Mouse (Mus musculus) liver, embryonic 11.5 days (tissue): Measurements from ENCODE around the gene Atp2b4. TPM values are rescaled to one million over a fixed set of nuclear protein-coding genes. Genes with fewer than 3 reads are reported as not detected.

Experiments
- ATAC-seq: fragments of 200-750 bp; cut with Nextera tagmentation; replicated peaks from 2 replicates; pipeline ENCODE4 v1.8.0; 2017; ENCODE audit warnings: moderate number of reproducible peaks, mild to moderate bottlenecking, moderate TSS enrichment, moderate library complexity; ENCODE audit not compliant: low FRiP score
- DNase-seq: peaks from one replicate; pipeline ENCODE4 v3.0.0-alpha.2; 2017; ENCODE audit warnings: low spot score
- H3K27ac ChIP-seq: fragments of 300-500 bp; sonication (generic); 2 replicates; pipeline ENCODE4 v1.5.1; 2014; ENCODE audit warnings: mild to moderate bottlenecking, low read depth, low read length, control low read depth
- H3K27me3 ChIP-seq: fragments of 300-500 bp; sonication (generic); replicated peaks from 2 replicates; pipeline ENCODE4 v1.6.1; 2014; ENCODE audit warnings: low read length, mixed read lengths; ENCODE audit not compliant: control insufficient read depth, insufficient read depth
- H3K36me3 ChIP-seq: fragments of 300-500 bp; sonication (generic); 2 replicates; pipeline ENCODE4 v1.6.1; 2014; ENCODE audit warnings: mild to moderate bottlenecking, low read length, moderate library complexity, mixed read lengths; ENCODE audit not compliant: control insufficient read depth, insufficient read depth
- H3K4me1 ChIP-seq: fragments of 300-500 bp; sonication (generic); replicated peaks from 2 replicates; pipeline ENCODE4 v1.6.1; 2014; ENCODE audit warnings: low read length, mixed read lengths; ENCODE audit not compliant: control insufficient read depth, insufficient read depth
- H3K4me2 ChIP-seq: fragments of 300-500 bp; sonication (generic); 2 replicates; pipeline ENCODE4 v1.6.1; 2014; ENCODE audit warnings: mild to moderate bottlenecking, control low read depth, moderate library complexity
- H3K4me3 ChIP-seq: fragments of 300-500 bp; sonication (generic); 2 replicates; pipeline ENCODE4 v1.5.1; 2014; ENCODE audit warnings: low read depth, low read length, control low read depth
- H3K9ac ChIP-seq: fragments of 300-500 bp; sonication (generic); 2 replicates; pipeline ENCODE4 v1.6.1; 2014; ENCODE audit warnings: low read depth, low read length, control low read depth
- H3K9me3 ChIP-seq: fragments of 300-500 bp; sonication (generic); 2 replicates; pipeline ENCODE4 v1.6.1; 2016; ENCODE audit warnings: low read length, inconsistent platforms, mixed read lengths; ENCODE audit not compliant: control insufficient read depth
- WGBS: fragments of 180-500 bp; shearing (Covaris S2); extraction: QIAGEN DNeasy Blood & Tissue Kit; methylation state at CpG from one replicate; pipeline ENCODE4 v1.1.7; 2014; 5-methylcytosine and 5-hydroxymethylcytosine counted together
- polyA plus RNA-seq: library from polyadenylated mRNA; unstranded; fragments of >200 nt; fragmentation: Nextera tagmentation; extraction: Ambion mirVana; gene quantifications from 2 replicates; pipeline ENCODE4 v1.2.1, GENCODE M21; 2014

Atp2b4 gene
- polyA plus RNA-seq, 1 experiment from 2014 or later: 17.1 TPM

- Histone ChIP-seq H3K9ac (no peak overlapping the region), H3K4me3 (no peak overlapping the region), H3K9me3 (no peaks in the 10 kb centered on the region), H3K27ac (no peak overlapping the region), H3K36me3 (peaks cover 13% of the 10 kb centered on the region; the same call in 1 of the 2 replicates), H3K27me3 (no peaks in the 10 kb centered on the region), H3K4me2 (no peak overlapping the region), H3K4me1 (peaks cover 11% of the 10 kb centered on the region)
- WGBS: 89% methylated on average over 4 of the region's 4 CpGs
- ATAC-seq (no peak), DNase-seq (no peak)
Observed at GRCm38 (mm10) chr1:133790011-133790410, 10.8 kb downstream of the Atp2b4 start.

- Histone ChIP-seq H3K27me3 (no peaks in the 10 kb centered on the region), H3K9me3 (no peaks in the 10 kb centered on the region), H3K4me2 (no peak overlapping the region), H3K27ac (no peak overlapping the region), H3K4me3 (no peak overlapping the region), H3K4me1 (peaks cover 10% of the 10 kb centered on the region), H3K36me3 (peaks cover 13% of the 10 kb centered on the region; the same call in 1 of the 2 replicates), H3K9ac (no peak overlapping the region)
- no peak for DNase-seq
- WGBS: 72% methylated on average over 5 of the region's 5 CpGs
- ATAC-seq: no peak
Observed at GRCm38 (mm10) chr1:133788864-133789263, 12.0 kb downstream of the Atp2b4 start.

- ATAC-seq (no peak), DNase-seq (no peak)
- Histone ChIP-seq H3K4me1 (peaks cover 5% of the 10 kb centered on the region; the same call in 1 of the 2 replicates), H3K36me3 (peaks cover 13% of the 10 kb centered on the region; the same call in 1 of the 2 replicates), H3K9ac (no peak overlapping the region), H3K4me2 (no peak overlapping the region), H3K27me3 (no peaks in the 10 kb centered on the region), H3K27ac (no peak overlapping the region; the same call in 1 of the 2 replicates), H3K4me3 (no peak overlapping the region), H3K9me3 (no peaks in the 10 kb centered on the region)
- WGBS: 56% methylated on average over 10 of the region's 10 CpGs
Observed at GRCm38 (mm10) chr1:133787500-133788210, 13.2 kb downstream of the Atp2b4 start.

- no peak overlapping the region for H3K9ac ChIP-seq
- DNase-seq: no peak
- H3K9me3 ChIP-seq: no peaks in the 10 kb centered on the region
- WGBS: 76% methylated on average over 3 of the region's 3 CpGs
- no peak overlapping the region for H3K4me2 ChIP-seq
- peaks cover 5% of the 10 kb centered on the region; the same call in 1 of the 2 replicates for H3K4me1 ChIP-seq
- no peaks in the 10 kb centered on the region for H3K27me3 ChIP-seq
- H3K36me3 ChIP-seq: no peaks in the 10 kb centered on the region
- H3K27ac ChIP-seq: no peak overlapping the region
- H3K4me3 ChIP-seq: no peak overlapping the region
- no peak for ATAC-seq
Observed at GRCm38 (mm10) chr1:133784621-133785020, 16.2 kb downstream of the Atp2b4 start.

GRCm38 (mm10) chr1:133781531-133781930 lies 19.3 kb downstream of the Atp2b4 start:
- Histone ChIP-seq H3K4me3 (no peak overlapping the region), H3K4me1 (peaks cover 7% of the 10 kb centered on the region), H3K36me3 (no peaks in the 10 kb centered on the region), H3K27me3 (no peaks in the 10 kb centered on the region), H3K4me2 (no peak overlapping the region), H3K9ac (no peak overlapping the region), H3K9me3 (no peaks in the 10 kb centered on the region), H3K27ac (no peak overlapping the region)
- 65% methylated on average over 3 of the region's 3 CpGs for WGBS
- no peak for ATAC-seq
- DNase-seq: no peak

GRCm38 (mm10) chr1:133779043-133779442 lies 21.8 kb downstream of the Atp2b4 start:
- Histone ChIP-seq H3K27me3 (no peaks in the 10 kb centered on the region), H3K9me3 (no peaks in the 10 kb centered on the region), H3K4me3 (no peak overlapping the region), H3K36me3 (no peaks in the 10 kb centered on the region), H3K27ac (no peak overlapping the region), H3K4me1 (peaks cover 7% of the 10 kb centered on the region), H3K9ac (no peak overlapping the region), H3K4me2 (no peak overlapping the region)
- DNase-seq (no peak), ATAC-seq (no peak)
- WGBS: 91% methylated on average over 1 of the region's 1 CpGs

GRCm38 (mm10) chr1:133777651-133778231 lies 23.1 kb downstream of the Atp2b4 start:
- Histone ChIP-seq H3K9me3 (no peaks in the 10 kb centered on the region), H3K36me3 (no peaks in the 10 kb centered on the region), H3K4me2 (no peak overlapping the region), H3K4me1 (peaks cover 9% of the 10 kb centered on the region), H3K9ac (no peak overlapping the region), H3K27ac (no peak overlapping the region), H3K4me3 (no peak overlapping the region), H3K27me3 (no peaks in the 10 kb centered on the region)
- ATAC-seq (peak; percentile 56; the same call in 1 of the 2 replicates), DNase-seq (no peak)
- 75% methylated on average over 15 of the region's 15 CpGs for WGBS

GRCm38 (mm10) chr1:133772553-133772952 lies 28.3 kb downstream of the Atp2b4 start:
- no peak overlapping the region for H3K4me3 ChIP-seq
- H3K9ac ChIP-seq: no peak overlapping the region
- H3K27me3 ChIP-seq: no peaks in the 10 kb centered on the region
- no peaks in the 10 kb centered on the region for H3K9me3 ChIP-seq
- no peak for DNase-seq
- ATAC-seq: no peak
- H3K27ac ChIP-seq: peak overlapping the region; percentile 34; the same call in 1 of the 2 replicates
- no peak overlapping the region for H3K4me2 ChIP-seq
- no peaks in the 10 kb centered on the region for H3K36me3 ChIP-seq
- WGBS: 77% methylated on average over 9 of the region's 9 CpGs
- H3K4me1 ChIP-seq: peaks cover 18% of the 10 kb centered on the region
